Mouse (Mus musculus) C2C12 (cell line): ENCODE data around the gene Nudt16l1.

ENCODE experiments used
- CTCF ChIP-seq: IDR thresholded peaks from one replicate; pipeline ENCODE4 v1.5.1; 2011; ENCODE audit not compliant: control insufficient read depth, insufficient read depth, insufficient read length
- FOSL1 ChIP-seq: IDR thresholded peaks from one replicate; pipeline ENCODE4 v1.8.0; 2011; ENCODE audit warnings: mild to moderate bottlenecking, low read length; ENCODE audit not compliant: poor library complexity, insufficient read depth, severe bottlenecking
- MAX ChIP-seq: IDR thresholded peaks from one replicate; pipeline ENCODE4 v1.6.1; 2011; ENCODE audit warnings: mild to moderate bottlenecking, control low read depth
- MYOD1 ChIP-seq: IDR thresholded peaks from one replicate; pipeline ENCODE4 v1.6.1; 2011; ENCODE audit warnings: low read depth; ENCODE audit not compliant: control insufficient read depth, insufficient read length
- USF1 ChIP-seq: IDR thresholded peaks from one replicate; pipeline ENCODE4 v1.6.1; 2011; ENCODE audit warnings: low read depth, mild to moderate bottlenecking, control low read depth, moderate library complexity

GRCm38 (mm10) chr16:4894201-4894908 lies 44.2 kb upstream of the Nudt16l1 start:
- no peak for TF ChIP-seq CTCF
- TF ChIP-seq USF1: no peak
- no peak for TF ChIP-seq MYOD1
- no peak for TF ChIP-seq MAX
- TF ChIP-seq FOSL1: no peak
